Mouse (Mus musculus) heart, embryonic 10.5 days (tissue): Measurements from ENCODE around the gene Taok3. TPM values are rescaled to one million over a fixed set of nuclear protein-coding genes. Genes with fewer than 3 reads are reported as not detected.

Experiments used
- DNase-seq: peaks from one replicate; pipeline ENCODE4 v3.0.0-alpha.2; 2017; ENCODE audit warnings: low spot score
- H3K27ac ChIP-seq: fragments of 300-500 bp; sonication (generic); 2 replicates; pipeline ENCODE4 v1.5.1; 2016; ENCODE audit warnings: mild to moderate bottlenecking
- H3K27me3 ChIP-seq: fragments of 300-500 bp; sonication (generic); 2 replicates; pipeline ENCODE4 v1.6.1; 2016; ENCODE audit warnings: mild to moderate bottlenecking; ENCODE audit not compliant: poor library complexity, insufficient read depth, severe bottlenecking
- H3K36me3 ChIP-seq: fragments of 300-500 bp; sonication (generic); 2 replicates; pipeline ENCODE4 v1.6.1; 2016; ENCODE audit warnings: mild to moderate bottlenecking, moderate library complexity
- H3K4me1 ChIP-seq: fragments of 300-500 bp; sonication (generic); 2 replicates; pipeline ENCODE4 v1.6.1; 2016; ENCODE audit warnings: mild to moderate bottlenecking
- H3K4me3 ChIP-seq: fragments of 300-500 bp; sonication (generic); 2 replicates; pipeline ENCODE4 v1.5.1; 2016; ENCODE audit warnings: mild to moderate bottlenecking, moderate library complexity
- H3K9me3 ChIP-seq: fragments of 300-500 bp; sonication (generic); 2 replicates; pipeline ENCODE4 v1.6.1; 2016; ENCODE audit warnings: mild to moderate bottlenecking, moderate library complexity
- WGBS: fragments of 180-500 bp; shearing (Covaris S2); methylation state at CpG from one replicate; pipeline ENCODE4 v1.1.7; 2016; 5-methylcytosine and 5-hydroxymethylcytosine counted together
- polyA plus RNA-seq: library from polyadenylated mRNA; unstranded; fragments of >200 nt; fragmentation: Nextera tagmentation; extraction: Ambion mirVana; gene quantifications from 2 replicates; pipeline ENCODE4 v1.2.1, GENCODE M21; 2016

Taok3 gene
- polyA plus RNA-seq, 1 experiment from 2014 or later, result 18.6 TPM

DNA sequence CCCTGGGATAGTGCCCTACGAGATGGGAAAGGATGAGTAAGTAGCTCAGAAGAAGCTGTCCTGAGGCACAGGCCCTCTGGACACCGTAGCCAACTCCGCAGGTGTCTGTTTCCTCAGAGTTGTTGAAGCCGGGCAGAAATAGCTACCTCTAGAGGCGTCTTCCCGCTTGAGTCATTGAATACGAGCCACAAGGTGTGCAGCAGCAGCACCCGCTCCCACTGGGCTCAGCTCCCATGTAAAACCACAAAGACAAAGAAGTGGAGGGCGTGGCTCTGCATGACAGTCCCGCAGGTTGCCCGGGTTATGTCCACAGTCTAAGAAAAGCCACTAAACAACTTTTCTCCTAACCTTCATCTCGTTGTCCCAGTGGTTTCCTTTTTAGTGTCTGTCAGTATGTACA lies 111.1 kb downstream of the Taok3 start:
- Histone ChIP-seq H3K4me1 (no peaks in the 10 kb centered on the region), H3K36me3 (peaks cover 18% of the 10 kb centered on the region), H3K4me3 (no peak overlapping the region), H3K9me3 (no peaks in the 10 kb centered on the region), H3K27ac (no peak overlapping the region), H3K27me3 (no peaks in the 10 kb centered on the region)
- no peak for DNase-seq
- 66% methylated on average over 12 of the region's 12 CpGs for WGBS

- 78% methylated on average over 5 of the region's 5 CpGs for WGBS
- H3K27ac ChIP-seq, result no peak overlapping the region
- H3K4me1 ChIP-seq, result peaks cover 6% of the 10 kb centered on the region
- no peaks in the 10 kb centered on the region for H3K9me3 ChIP-seq
- DNase-seq, result no peak
- H3K4me3 ChIP-seq, result no peak overlapping the region
- H3K27me3 ChIP-seq, result no peaks in the 10 kb centered on the region
- 0 out of 2 replicates have a peak, but pooled peaks cover 2% of the 10 kb centered on the region for H3K36me3 ChIP-seq
Measured at GRCm38 (mm10) chr5:117236540-117236939, 116.6 kb downstream of the Taok3 start.

- H3K4me1 ChIP-seq, result peaks cover 16% of the 10 kb centered on the region
- no peak overlapping the region for H3K4me3 ChIP-seq
- no peaks in the 10 kb centered on the region for H3K27me3 ChIP-seq
- DNase-seq, result no peak
- H3K36me3 ChIP-seq, result peaks cover 2% of the 10 kb centered on the region; the same call in 1 of the 2 replicates
- no peaks in the 10 kb centered on the region for H3K9me3 ChIP-seq
- WGBS, result 92% methylated on average over 4 of the region's 4 CpGs
- no peak overlapping the region for H3K27ac ChIP-seq
Measured at GRCm38 (mm10) chr5:117239106-117239505, 119.2 kb downstream of the Taok3 start.

GRCm38 (mm10) chr5:117240321-117240731 lies 120.4 kb downstream of the Taok3 start:
- no peak for DNase-seq

GRCm38 (mm10) chr5:117240761-117241322 lies 120.9 kb downstream of the Taok3 start:
- Histone ChIP-seq H3K27me3 (no peaks in the 10 kb centered on the region), H3K4me3 (peak overlapping the region; percentile 62), H3K4me1 (peaks cover 16% of the 10 kb centered on the region), H3K27ac (peak overlapping the region; percentile 59), H3K9me3 (no peaks in the 10 kb centered on the region), H3K36me3 (no peaks in the 10 kb centered on the region; the same call in 1 of the 2 replicates)
- DNase-seq, result no peak
- 5% methylated on average over 31 of the region's 32 CpGs for WGBS

More at GRCm38 (mm10) chr5:117240321-117240731, 120.4 kb downstream of the Taok3 start:
- H3K27ac ChIP-seq, result peak overlapping the region; percentile 59; the same call in 1 of the 2 replicates
- peak overlapping the region; percentile 62 for H3K4me3 ChIP-seq
- H3K4me1 ChIP-seq, result peaks cover 16% of the 10 kb centered on the region
- H3K27me3 ChIP-seq, result no peaks in the 10 kb centered on the region
- WGBS, result 10% methylated on average over 12 of the region's 12 CpGs
- no peaks in the 10 kb centered on the region; the same call in 1 of the 2 replicates for H3K36me3 ChIP-seq
- no peaks in the 10 kb centered on the region for H3K9me3 ChIP-seq

- no peaks in the 10 kb centered on the region; the same call in 1 of the 2 replicates for H3K36me3 ChIP-seq
- H3K27me3 ChIP-seq, result no peaks in the 10 kb centered on the region
- no peaks in the 10 kb centered on the region for H3K9me3 ChIP-seq
- peaks cover 16% of the 10 kb centered on the region for H3K4me1 ChIP-seq
- no peak overlapping the region for H3K27ac ChIP-seq
- DNase-seq, result no peak
- no peak overlapping the region; the same call in 1 of the 2 replicates for H3K4me3 ChIP-seq
- WGBS, result 66% methylated on average over 16 of the region's 16 CpGs
Measured at GRCm38 (mm10) chr5:117241935-117242531, 122.1 kb downstream of the Taok3 start.

DNA sequence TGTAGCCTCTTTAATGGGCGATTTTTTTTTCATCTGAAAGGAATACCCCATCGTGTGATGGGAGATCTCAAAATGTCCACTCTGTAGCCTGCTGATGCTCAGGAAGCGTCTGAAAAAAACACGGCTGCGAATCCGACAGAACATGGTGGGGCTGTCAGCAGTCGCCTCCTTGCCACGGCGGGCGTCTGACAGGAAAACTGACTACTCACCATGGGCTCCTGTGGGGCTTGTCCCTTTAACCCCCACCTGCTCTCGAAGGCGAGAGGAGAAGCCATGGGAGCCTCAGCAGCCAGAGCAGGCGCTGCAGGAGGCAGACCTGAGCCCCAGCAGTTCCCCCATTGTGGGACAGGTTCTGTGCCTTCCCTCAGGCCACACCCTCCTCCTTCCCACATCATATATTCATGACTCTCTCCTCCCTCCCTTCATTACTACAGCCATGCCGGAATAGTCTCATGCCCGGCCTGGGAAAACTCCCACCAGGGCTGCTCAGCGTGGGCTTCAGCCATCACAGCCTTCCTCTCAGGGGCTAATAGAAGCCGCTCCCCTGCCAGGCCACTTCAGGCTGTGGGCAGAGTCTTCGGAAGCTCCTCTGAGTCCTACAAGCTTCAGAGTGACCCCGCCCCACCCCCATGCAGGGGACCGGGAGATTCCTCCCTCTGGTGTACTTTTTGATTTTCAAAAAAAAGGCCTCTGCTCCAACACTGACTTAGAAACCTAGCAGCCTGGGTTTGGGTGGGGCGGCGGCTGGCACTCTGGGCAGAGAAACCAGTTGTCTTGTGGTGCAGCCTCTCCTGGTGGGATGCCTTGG lies 122.9 kb downstream of the Taok3 start:
- Histone ChIP-seq H3K4me1 (peaks cover 16% of the 10 kb centered on the region), H3K36me3 (no peaks in the 10 kb centered on the region; the same call in 1 of the 2 replicates), H3K4me3 (peak overlapping the region; percentile 46), H3K27ac (0 out of 2 replicates have a peak overlapping the region, but pooled peaks have one; percentile 38), H3K27me3 (no peaks in the 10 kb centered on the region), H3K9me3 (no peaks in the 10 kb centered on the region)
- 28% methylated on average over 22 of the region's 22 CpGs for WGBS
- no peak for DNase-seq

DNA sequence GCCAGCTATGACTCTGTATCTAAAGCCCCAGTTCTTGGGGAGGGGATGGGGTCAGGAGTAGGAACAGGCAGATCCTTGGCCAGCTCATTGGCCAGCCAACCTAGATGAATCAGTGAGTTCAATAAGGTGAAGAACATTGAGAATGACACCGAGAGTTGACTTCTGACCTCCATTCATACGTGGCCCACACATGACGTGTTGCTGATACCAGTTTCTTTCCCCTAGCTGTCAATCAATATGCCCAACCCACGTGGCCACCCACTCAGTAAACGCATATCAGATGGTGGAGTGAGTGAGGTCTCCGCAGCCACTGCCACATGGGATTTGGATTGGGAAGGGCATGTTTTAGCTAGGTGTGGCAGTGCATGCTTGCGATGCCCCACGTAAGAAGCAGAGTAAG lies 125.2 kb downstream of the Taok3 start:
- WGBS, result 90% methylated on average over 8 of the region's 8 CpGs
- no peaks in the 10 kb centered on the region for H3K27me3 ChIP-seq
- no peaks in the 10 kb centered on the region; the same call in 1 of the 2 replicates for H3K36me3 ChIP-seq
- peaks cover 22% of the 10 kb centered on the region for H3K4me1 ChIP-seq
- H3K4me3 ChIP-seq, result no peak overlapping the region
- no peaks in the 10 kb centered on the region for H3K9me3 ChIP-seq
- DNase-seq, result no peak
- H3K27ac ChIP-seq, result no peak overlapping the region

- H3K36me3 ChIP-seq, result peaks cover 11% of the 10 kb centered on the region
- H3K9me3 ChIP-seq, result no peaks in the 10 kb centered on the region
- DNase-seq, result no peak
- no peak overlapping the region for H3K4me3 ChIP-seq
- 20% methylated on average over 10 of the region's 10 CpGs for WGBS
- H3K4me1 ChIP-seq, result peaks cover 7% of the 10 kb centered on the region; the same call in 1 of the 2 replicates
- no peaks in the 10 kb centered on the region for H3K27me3 ChIP-seq
- H3K27ac ChIP-seq, result no peak overlapping the region
Measured at GRCm38 (mm10) chr5:117248351-117248750, 128.4 kb downstream of the Taok3 start.

GRCm38 (mm10) chr5:117250796-117251195 lies 130.9 kb downstream of the Taok3 start:
- Histone ChIP-seq H3K27me3 (no peaks in the 10 kb centered on the region), H3K36me3 (peaks cover 14% of the 10 kb centered on the region), H3K9me3 (no peaks in the 10 kb centered on the region), H3K27ac (no peak overlapping the region), H3K4me1 (peaks cover 7% of the 10 kb centered on the region; the same call in 1 of the 2 replicates), H3K4me3 (no peak overlapping the region)
- no peak for DNase-seq
- 79% methylated on average over 24 of the region's 24 CpGs for WGBS

GRCm38 (mm10) chr5:117251763-117252162 lies 131.8 kb downstream of the Taok3 start:
- no peak overlapping the region for H3K4me3 ChIP-seq
- peaks cover 24% of the 10 kb centered on the region for H3K36me3 ChIP-seq
- H3K27ac ChIP-seq, result no peak overlapping the region
- H3K4me1 ChIP-seq, result peaks cover 7% of the 10 kb centered on the region; the same call in 1 of the 2 replicates
- no peak for DNase-seq
- H3K9me3 ChIP-seq, result no peaks in the 10 kb centered on the region
- 88% methylated on average over 3 of the region's 3 CpGs for WGBS
- no peaks in the 10 kb centered on the region for H3K27me3 ChIP-seq

DNA sequence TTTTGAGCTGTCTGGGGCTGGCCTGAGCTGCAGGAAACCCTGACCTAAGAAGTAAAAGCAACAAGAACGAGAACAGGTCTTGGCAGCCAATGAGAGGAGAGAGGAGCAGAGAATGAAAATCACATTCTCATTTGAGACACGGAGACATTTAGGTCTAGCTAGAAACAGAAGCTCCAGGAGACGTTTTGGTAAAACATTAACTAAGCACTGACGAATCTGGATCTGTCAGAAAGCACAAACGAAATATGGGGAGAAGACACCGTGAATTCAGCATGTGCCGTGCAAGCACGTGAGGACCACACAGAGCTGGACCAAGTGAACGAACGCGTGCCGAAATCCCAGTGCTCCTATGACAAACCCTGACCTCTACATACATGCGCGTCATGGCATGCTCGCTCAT lies 138.3 kb downstream of the Taok3 start:
- Histone ChIP-seq H3K27me3 (no peaks in the 10 kb centered on the region), H3K36me3 (peaks cover 29% of the 10 kb centered on the region), H3K9me3 (no peaks in the 10 kb centered on the region), H3K4me1 (no peaks in the 10 kb centered on the region), H3K27ac (no peak overlapping the region), H3K4me3 (no peak overlapping the region)
- 90% methylated on average over 15 of the region's 15 CpGs for WGBS
- no peak for DNase-seq

DNA sequence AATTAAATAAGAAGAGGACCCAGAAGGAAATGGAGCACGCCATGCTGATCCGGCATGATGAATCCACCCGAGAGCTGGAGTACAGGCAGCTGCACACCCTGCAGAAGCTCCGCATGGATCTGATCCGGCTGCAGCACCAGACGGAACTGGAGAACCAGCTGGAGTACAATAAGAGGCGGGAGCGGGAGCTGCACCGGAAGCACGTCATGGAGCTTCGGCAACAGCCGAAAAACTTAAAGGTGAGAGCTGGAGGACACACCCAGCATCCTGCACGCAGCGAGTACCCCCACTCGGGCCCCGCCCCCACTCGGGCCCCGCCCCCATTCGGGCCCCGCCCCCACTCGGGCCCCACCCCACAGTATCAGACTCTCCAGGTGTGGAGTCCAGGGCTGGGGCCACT lies 143.6 kb downstream of the Taok3 start:
- Histone ChIP-seq H3K27me3 (no peaks in the 10 kb centered on the region), H3K4me1 (peaks cover 3% of the 10 kb centered on the region; the same call in 1 of the 2 replicates), H3K36me3 (peaks cover 22% of the 10 kb centered on the region), H3K9me3 (peaks cover 7% of the 10 kb centered on the region; the same call in 1 of the 2 replicates), H3K4me3 (no peak overlapping the region), H3K27ac (no peak overlapping the region)
- DNase-seq, result no peak
- WGBS, result 80% methylated on average over 21 of the region's 21 CpGs
